Mouse (Mus musculus): ENCODE results near the gene Sf3a2. TPM values are rescaled to one million over a fixed set of nuclear protein-coding genes. Genes with fewer than 3 reads are reported as not detected.
"Not testable (repeated sequence)": the region's sequence is repeated elsewhere in the genome, so short reads cannot be mapped to it uniquely, and the experiment has no call there.

Gene Sf3a2
- total RNA-seq, 4 experiments from 2014 or later = 25.0 to 33.0 (median 31.5) TPM

DNA sequence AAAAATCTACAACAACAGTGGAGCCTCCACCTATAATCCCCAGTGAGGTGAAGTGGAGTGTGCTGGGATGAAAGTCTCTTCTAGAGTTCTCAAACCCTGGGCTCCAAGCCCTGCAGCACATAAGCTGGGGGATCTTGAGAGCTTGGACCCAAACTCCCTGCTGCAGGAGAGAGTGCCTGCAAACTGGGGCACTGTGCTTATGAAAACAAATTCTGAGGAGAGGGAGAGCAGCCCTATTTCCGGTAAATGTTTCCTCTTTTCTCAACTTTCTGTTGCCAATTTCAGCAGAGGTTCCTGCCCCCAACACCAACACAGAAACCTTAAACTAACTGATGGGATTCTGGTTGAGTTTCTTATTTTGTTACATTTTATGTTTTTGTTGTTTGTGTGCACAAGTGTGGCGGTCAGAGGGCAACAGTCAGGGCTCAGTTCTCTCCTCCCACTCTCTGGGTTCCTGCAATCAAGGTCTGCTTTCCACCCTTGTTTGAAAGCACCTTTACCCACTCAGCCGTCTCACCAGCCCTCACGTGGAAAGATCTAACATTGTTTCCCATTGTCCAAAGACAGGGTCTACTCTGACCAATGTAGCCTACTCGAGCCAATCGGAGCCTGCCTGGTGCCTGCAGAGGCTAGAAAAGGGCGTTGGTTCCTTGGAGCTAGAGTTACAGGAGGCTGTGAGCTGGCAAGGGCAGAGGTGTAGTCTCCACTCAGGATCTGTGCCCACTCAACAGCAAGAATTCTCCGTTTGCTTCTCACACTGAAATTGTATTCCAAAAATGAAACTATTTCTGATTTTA is 26.0 kb downstream of the Sf3a2 start:
- no peak for DNase-seq (ENCODE audit: low spot score)

DNA sequence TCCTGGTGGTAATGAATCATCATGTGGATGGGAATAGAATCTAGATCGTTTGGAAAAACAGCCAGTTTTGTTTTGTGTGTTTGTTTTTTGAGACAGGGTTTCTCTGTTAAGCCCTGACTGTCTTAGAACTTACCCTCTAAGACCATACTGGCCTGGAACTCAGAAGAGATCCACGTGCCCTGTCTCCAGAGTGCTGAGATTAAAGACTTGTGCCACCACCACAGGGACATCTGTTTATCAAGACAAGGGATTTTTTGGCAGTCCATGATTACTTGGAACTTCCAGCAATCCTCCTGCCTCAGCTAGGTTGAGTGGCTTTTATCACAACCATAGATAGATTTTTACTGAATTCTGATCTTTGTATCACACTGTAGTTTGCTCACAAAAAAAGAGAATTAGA is 26.8 kb downstream of the Sf3a2 start:
- DNase-seq (ENCODE audit: low spot score) = no peak

DNA sequence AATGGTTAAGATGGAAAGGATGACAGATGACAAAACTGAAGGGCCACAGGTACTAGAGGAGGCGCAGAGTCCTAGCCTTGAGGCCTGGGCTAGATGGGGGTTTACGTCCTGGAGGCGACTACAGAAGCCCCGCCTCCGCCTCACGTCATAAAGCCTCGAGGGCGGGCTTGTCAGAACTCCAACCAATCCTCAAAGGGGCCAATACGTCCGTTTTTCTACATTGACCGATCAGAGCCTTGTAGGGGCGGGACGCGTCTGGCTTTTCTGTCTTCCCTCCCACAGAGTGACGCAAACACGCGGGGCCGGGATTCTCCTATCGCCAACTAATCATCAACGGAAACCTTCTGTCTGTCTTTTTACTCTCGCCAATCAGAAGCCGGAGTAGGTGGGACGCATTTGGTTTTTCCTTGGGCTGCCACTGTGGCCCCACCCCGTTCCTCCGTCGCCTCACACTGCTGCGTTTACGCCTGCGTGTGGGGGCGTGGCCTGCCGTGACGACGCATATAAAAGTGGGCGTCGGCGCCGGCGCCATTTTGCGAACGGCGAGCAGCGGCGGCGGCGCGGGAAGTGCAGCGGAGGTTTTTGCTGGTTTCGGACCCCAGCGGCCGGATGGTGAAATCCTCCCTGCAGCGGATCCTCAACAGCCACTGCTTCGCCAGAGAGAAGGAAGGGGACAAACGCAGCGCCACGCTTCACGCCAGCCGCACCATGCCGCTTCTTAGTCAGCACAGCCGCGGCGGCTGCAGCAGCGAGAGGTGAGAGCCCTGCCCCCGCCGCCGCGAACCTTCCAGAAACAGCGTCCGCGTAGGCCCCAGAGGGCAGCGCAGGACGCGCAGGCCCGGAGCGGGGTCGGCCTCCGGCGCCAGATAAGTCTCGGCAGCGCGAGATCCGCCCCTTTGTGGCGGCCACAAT is 28.4 kb downstream of the Sf3a2 start, which contains the start of gene Oaz1:
Gene Oaz1, plus strand, starts transcription at position 506 of the 912 bp plus-strand sequence.
- DNase-seq (ENCODE audit: low spot score) = peak; percentile 100

DNA sequence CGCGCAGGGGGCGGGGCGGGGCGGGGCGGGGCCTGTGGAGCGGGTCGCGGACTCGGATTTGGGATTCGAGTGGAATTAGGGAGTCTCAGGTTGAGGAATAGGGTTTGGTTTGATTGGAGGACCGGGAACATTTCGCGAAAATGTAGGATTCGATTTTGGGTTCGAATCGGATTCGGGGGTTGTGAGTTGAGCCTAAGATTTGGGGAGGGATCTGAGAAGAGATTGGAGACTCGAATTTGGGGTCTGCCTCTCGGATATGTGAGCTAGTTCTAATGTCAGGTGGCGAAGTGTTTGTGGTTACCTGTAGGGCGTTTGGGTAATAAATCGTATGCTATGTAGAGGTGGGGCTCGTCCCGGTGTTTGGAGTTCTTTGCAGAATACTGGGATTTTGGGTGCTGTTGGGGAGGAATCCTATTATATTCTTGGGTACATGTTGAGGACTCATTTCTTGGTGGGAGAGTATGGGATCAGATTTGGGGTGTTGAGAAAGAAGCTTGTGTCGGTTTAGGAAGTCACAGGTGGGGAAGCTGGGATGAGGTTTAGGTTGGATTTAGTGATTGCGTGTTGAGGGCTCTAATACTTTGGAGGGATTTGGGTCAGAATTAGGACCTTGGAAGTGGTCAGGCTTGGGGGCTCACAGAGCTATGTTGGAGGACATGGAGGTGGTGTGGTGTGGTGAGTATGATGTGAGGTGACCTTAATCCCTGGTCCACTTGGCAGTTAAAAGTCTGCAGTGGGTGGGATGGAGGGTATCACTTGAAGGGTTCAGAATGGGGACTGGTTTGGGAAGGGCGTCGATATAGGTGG is 29.3 kb downstream of the Sf3a2 start:
- no peak for DNase-seq (ENCODE audit: low spot score)

DNA sequence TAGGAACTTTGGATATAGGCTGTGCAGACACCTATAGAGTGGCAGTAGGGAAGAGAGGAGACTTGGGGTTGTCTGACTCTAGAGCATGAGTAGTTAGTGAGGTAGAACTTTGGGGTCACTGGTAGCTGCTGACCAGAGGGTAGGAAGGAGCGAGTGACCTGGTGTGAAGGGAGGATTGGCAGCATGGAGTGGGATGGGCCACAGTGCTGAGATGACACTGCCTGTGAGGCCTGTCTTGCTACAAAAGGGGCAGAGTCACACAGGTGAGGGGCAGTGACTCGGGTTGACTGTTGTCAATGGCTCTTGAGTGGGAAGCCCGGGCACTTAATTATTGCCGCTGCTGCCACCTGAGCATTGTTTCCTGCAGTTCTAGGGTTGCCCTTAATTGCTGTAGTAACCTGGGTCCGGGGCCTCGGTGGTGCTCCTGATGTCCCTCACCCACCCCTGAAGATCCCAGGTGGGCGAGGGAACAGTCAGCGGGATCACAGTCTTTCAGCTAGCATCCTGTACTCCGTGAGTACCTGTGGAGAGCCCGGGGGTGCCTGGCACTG is 29.9 kb downstream of the Sf3a2 start:
- DNase-seq (ENCODE audit: low spot score) = no peak

DNA sequence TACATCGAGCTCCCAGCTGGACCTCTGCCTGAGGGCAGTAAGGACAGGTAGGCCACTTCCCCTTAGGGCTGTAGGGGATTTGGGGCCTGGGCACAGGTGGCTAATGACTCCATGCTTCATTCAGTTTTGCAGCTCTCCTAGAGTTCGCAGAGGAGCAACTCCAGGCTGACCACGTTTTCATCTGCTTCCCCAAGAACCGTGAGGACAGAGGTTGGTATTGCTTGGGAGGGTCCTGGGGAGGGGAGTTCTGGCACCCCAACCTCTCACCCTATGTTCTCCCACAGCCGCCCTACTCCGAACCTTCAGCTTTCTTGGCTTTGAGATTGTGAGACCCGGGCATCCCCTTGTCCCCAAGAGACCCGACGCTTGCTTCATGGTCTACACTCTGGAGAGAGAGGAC is 30.6 kb downstream of the Sf3a2 start:
- not testable (repeated sequence) for DNase-seq (ENCODE audit: low spot score)

DNA sequence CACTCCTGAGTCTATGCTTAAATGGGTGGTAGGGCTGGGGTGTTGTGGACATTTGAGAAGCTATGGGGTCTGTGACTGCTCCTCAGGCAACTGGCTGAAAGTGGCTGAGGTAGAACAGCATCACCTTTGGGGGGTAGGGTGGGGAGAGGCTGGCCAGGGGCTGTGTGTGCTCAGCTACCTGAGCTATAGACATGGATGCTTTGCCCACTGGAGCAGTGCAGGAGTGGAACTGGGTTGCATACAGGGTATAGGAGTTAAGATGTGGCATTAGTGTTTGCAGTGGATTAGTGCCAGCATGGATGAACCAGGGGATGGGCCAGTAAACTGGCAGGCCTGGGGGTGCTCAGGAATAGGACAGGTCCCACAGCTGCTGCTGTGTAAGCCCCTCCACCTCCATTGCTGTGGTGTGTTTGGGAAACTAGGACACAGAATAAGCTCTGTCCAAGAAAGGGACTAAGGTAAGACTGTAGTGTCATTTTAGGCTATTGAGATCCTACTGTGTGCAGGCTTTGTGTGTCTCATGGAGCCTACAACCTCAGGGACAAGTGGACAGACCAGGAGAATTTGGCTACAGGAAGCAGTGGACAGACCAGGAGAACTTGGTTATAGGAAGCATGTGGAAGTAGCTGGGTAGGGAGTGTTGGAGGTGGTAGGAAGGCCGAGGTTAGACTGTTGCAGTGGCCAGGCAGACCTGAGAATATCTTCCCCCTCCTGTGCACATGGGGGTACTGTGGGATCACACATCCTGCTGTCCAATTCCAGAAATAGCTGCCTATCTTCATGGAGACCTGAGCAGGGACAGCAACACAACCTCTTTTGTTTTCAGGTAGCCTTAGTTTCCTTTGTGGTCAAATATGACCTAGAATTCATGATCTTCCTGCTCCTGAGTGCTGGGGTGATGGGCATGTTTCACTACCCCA is 31.6 kb downstream of the Sf3a2 start:
- no peak for DNase-seq (ENCODE audit: low spot score)

DNA sequence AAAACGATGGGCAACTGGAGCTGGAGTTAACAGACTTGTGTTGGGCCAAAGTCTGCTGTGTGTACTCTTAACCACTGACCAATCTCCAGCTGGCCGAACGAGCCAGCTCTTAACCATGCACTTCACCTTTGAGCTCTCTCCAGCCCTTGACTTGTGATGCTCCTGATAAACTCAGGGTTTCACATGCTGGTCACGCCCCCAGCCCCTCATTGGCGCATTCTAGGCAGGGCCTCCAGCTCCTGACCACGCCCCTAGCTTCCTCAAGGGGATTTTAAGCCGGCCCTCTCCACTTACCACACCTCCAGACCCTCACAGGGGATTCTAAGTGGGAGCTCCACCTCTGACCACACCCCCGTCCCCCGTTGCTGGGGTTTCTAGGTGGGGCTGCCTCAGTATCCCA is 33.1 kb downstream of the Sf3a2 start:
- no peak for DNase-seq (ENCODE audit: low spot score)

DNA sequence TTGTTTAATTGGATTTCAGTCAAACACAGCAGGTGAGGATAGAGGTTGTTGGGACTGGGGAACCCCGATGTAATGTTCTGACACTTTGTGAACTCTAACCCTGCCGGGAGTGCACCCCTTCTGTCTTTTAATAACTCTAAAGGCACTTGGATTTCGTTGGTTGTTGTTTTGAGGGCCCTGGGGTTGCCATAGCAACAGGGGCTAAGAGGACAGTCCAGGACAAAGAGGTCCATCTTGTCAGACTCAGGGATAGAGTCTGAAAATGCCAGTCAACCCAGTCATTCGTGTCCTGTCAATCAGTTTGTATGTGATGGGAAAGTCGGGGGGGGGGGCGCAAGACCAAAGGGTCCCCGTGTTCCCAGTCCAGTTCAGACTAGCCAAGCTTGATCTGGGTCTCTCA is 34.8 kb downstream of the Sf3a2 start:
- DNase-seq (ENCODE audit: low spot score) = no peak

DNA sequence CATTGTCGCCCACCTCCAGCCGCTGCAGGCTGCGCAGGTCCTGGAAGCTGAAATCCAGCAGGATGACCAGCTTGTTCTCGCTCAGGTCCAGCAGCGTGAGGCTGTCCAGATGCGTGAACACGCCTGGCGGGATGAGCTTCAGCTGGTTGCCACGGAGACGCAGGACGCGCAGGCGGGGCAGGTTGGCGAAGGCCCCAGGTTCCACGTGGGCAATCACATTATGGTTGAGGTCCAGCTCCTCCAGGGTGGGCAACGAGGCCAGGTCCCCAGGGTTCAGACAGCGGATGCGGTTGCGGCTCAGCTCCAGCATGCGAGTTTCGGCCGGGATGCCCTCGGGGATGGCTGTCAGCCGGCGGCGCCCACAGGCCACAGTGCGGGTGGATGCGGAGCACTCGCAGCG is 37.6 kb downstream of the Sf3a2 start:
- DNase-seq (ENCODE audit: low spot score) = no peak

DNA sequence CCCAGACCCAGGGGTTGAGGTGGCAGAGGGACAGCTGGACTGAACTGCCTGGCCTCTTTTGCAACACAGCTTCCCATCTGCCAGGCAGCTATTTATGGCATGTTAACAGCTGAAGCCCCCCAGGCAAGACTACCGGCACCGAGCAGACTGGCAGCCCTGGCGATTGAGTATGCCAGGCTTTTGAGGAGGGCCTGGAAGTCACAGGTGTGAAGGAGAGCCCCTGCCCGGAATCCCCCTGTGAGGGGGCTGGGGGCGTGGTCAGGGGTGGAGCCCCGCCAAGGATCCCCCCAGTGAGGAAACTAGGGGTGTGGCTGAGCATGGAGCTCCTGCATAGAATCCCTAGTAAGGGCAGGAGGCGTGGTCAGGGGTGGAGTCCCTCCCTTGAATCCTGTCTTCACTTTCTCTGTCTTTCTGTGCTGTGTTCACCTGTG is 39.0 kb downstream of the Sf3a2 start:
- no peak for DNase-seq (ENCODE audit: low spot score)

DNA sequence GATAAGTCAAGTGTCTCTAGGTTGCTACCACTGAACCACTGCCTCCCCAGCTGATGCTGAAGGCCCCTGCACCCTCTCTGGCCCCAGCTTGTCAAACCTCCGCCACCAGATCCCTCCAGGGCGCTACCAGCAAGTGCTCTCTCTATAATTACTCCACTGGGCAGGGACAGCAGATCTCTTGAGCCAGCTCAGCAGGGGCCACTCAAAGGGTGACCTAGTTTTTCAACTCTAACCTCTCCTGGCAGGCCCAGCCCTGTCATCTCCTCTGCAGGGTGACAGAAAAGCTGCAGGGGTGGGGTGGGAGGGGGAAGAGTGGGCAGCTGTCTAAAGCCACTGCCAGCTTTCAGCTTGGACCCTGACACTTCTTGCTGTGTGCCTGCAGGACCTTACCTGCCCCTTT is 39.8 kb downstream of the Sf3a2 start:
- DNase-seq (ENCODE audit: low spot score) = peak; percentile 56

DNA sequence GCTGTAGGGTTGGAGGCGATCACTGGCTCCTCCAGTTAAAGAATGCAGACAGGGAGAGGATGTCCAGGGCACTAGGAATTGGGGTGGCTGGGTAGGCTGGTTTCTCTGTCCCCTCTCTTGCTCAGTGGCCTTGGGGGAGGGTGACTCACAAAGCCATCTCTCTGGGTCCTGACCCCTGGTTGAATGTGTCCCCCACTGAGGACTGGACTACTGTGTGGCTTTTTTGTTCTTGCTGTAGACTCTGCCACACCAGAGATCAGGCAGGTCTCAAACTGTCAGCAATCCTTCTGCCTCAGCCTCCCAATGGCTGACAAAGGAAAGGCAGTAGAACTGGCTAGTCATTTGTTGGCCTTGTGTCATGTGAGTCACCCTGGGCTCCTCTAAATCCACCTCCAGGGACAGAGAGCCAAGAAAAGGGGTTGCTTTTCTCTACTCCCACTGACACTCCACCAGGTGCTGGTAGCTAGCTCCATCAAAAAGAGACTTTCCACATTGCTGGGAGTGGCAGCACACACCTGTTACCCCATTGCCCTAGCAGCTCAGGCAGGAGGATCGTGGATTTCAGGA is 40.4 kb downstream of the Sf3a2 start:
- DNase-seq (ENCODE audit: low spot score) = no peak

DNA sequence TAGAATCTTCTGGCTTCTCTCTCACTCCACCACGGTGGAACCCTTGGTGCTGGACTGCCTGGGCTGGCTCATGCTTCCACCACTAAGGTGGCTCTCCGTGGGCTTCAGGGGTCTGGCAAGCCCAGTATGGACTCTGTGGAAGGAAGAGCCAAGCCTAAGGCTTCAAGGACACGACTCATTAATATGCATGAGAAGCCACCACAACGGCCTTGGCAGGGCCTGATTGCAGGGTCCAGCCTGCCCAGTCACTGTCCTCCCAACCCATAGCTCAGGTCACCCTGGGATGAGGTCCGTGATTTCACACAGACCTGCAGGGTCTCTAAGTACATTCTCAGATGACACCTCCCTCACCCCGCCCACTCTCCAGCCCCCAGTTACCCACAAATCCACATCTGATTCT is 41.9 kb downstream of the Sf3a2 start:
- no peak for DNase-seq (ENCODE audit: low spot score)

DNA sequence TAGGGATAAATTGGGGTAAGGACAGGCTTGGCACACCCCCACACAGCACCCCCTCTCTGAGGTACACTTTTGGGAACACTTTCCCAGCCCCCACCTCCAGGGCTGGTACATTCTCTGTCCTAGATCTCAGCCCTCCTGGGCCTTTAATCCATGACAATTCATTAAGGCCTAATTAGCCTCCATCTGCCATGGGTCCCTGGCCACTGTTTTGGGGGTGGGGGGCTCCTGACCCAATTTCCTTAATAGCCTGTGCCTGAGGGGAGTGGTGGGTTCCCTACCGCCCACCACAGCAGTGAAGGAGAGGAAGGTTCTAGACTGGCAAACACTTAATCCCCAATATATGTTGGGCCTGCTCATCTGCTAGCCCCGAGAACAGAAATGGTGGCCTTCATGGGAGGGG is 43.7 kb downstream of the Sf3a2 start:
- DNase-seq (ENCODE audit: low spot score) = no peak

DNA sequence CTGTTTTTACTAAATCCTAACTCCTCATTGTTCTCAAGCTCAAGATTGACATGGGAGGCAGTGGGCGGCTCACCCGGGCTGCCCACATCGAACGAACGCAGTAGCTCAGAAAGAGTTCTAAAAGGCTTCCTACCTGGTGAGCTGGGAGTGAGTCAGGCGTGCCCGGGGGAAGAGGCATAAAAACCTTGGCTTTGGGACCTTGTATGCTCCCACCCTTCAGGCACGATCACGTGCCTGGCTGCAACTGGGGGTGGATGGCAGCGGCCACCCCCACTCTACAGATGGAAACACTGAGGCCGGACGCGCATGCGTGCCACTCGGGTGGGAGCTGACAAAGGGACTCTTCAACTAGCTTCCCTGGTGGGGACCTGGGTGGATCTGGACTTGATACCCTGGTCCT is 44.3 kb downstream of the Sf3a2 start:
- DNase-seq (ENCODE audit: low spot score) = no peak

DNA sequence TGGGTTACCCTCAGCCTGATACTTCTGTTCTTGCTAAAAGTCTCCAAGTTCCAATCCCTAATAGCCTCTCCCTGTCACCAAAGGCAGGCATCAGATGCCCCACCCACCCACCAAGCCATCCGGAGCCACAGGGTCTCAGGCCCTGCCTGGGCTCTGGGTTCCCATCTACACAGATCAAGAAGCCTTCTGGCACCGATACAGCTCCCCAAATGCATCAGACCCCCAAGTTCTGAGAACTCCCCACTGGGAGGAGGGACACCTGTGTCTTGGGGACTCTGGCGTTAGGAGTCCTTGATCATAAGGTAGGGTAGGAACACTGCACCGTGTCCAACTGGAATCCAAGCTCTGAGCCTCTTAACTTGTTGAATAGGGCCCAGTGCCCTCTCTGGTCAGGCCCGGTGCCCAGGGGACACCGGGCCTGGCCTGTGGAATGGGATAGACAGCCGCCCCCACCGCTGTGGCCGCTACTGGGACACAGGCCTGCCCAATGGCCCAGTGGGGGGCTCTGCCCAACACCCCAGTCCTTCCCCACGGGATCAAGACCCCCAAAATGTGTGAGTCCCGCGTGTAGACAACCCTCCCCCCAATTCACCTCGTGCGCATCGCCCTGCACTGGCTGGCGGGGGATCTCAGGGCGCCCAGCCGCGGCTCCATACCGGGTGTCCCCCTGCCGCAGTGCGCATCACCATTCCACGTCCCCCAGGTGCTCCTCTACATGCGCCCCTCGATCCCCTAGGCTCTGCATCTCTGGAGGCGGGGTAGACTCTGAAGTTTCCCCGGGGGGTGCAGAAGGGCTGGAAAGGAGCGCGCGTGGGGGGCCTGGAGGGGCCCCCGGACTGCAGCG is 45.3 kb downstream of the Sf3a2 start:
- DNase-seq (ENCODE audit: low spot score) = no peak

DNA sequence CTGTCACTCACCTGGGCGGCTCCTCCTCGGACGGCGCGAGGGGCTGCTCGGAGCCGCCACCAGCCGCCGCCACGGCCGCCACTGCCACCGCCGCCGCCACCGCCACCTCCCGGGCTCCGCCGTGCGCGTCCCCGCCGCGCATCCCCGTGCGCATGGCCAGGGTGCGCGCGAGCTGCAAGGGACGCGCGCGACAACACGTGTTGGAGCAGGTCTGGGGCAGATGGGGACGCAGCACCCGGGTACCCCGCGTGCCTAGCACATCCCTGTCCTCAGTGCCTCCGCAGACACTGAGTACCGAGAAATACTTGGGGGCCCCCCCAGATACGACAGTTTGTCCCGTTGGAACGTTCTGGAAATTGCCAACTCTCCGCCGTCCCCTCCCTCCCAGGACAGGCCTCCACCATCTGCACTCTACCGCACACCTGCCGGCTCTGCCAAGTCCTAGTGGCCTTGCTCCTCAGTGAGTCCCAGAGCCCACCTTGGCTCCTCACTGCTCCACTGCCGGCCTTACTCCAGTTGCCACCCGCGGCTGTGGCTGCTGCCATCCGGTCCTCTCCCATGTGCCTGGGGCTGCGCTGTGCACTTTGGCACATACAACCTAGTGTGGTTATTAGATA is 46.0 kb downstream of the Sf3a2 start, which contains the start of gene Lingo3:
Gene Lingo3, minus strand, starts transcription at position 109 of the 617 bp plus-strand sequence.
- no peak for DNase-seq (ENCODE audit: low spot score)

Data from heart, adult 8-10 months (tissue).